Mouse (Mus musculus) neural tube, embryonic 10.5 days (tissue): Measurements from ENCODE around the gene Cnot10.

Source experiments
- DNase-seq: peaks from one replicate; pipeline ENCODE4 v3.0.0-alpha.2; 2017; ENCODE audit warnings: low spot score; ENCODE audit errors: extremely low spot score

Gene Cnot10

GRCm38 (mm10) chr9:114549117-114549516 is 90.9 kb downstream of the Cnot10 start:
- no peak for DNase-seq

- no peak for DNase-seq
Measured at GRCm38 (mm10) chr9:114548496-114548895, 91.5 kb downstream of the Cnot10 start.

- DNase-seq: no peak
Measured at GRCm38 (mm10) chr9:114547643-114548077, 92.3 kb downstream of the Cnot10 start.

- DNase-seq: no peak
Measured at GRCm38 (mm10) chr9:114546765-114547164, 93.2 kb downstream of the Cnot10 start.

GRCm38 (mm10) chr9:114544754-114545393 is 95.1 kb downstream of the Cnot10 start:
- no peak for DNase-seq

- no peak for DNase-seq
Measured at GRCm38 (mm10) chr9:114543882-114544753, 95.9 kb downstream of the Cnot10 start.

GRCm38 (mm10) chr9:114541279-114541741 is 98.7 kb downstream of the Cnot10 start:
- DNase-seq: no peak

- no peak for DNase-seq
Measured at GRCm38 (mm10) chr9:114538996-114539563, 100.9 kb downstream of the Cnot10 start.

- DNase-seq: no peak
Measured at GRCm38 (mm10) chr9:114536628-114537027, 103.4 kb downstream of the Cnot10 start.
